Mouse (Mus musculus): Measurements from ENCODE around the gene Apol8.
"Not testable (repeated sequence)": the region's sequence is repeated elsewhere in the genome, so short reads cannot be mapped to it uniquely, and the experiment has no call there.

The Apol8 gene

DNA sequence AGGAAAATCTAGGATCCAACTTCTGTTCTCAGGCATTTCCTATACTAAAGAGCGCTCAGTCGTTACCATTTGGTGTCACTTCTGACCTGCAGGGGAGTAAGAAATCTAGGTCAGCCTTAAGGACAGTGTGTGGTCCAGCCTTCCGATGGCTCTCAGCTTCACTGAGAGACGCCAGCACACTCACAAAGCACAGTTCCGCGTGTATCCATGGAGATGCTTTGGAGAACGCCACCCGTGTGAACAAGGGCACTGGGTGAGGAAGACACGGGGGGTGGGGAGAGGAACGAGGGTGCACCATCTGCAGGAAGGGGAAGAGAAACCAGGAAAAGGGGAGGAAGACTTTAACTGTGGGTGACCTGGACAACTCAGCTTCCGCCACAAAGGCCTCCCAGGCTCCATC lies 4.4 kb downstream of the Apol8 start:
- DNase-seq (ENCODE audit: low spot score in 2 of 2): no peak

DNA sequence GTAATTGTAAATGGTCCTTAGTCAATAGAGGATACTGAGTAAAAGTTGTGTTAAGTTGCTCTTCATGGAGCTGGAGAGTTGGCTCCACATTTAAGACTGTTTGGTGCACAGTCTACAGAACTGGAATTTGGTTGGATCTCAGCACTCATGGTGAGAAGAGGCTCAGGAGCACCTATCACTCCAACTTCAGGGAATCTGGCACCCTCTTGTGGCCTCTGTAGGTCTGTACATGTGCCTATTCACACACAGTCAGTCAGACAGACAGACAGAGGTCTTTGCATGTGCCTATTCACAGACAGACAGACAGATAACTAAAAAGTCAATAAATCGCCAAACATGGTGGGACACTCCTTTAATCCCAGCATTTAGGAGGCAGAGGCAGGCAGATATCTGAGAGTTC lies 6.3 kb downstream of the Apol8 start:
- DNase-seq (ENCODE audit: low spot score in 2 of 2): peak in 1 of 2 experiments; percentile 48

DNA sequence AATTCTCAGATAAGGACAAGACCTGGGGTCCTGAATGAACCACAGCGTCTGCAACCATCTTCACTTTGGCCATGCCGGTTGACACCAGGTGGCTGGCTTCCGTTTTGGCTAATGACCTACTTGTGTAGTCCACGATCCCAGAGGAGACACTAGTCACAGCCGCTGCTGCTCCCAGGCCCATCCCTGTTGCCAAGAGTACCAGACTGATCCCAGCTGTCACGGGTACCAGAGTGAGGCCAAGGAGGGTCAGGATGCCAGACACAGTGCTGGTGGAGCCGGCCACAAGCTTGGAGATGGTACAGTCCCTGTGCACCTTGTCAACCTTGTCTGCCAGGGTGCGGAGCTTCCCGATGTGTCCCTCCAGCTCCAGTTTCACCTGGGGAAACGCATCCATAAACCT lies 7.1 kb downstream of the Apol8 start:
- no peak for DNase-seq (ENCODE audit: low spot score in 2 of 2)

DNA sequence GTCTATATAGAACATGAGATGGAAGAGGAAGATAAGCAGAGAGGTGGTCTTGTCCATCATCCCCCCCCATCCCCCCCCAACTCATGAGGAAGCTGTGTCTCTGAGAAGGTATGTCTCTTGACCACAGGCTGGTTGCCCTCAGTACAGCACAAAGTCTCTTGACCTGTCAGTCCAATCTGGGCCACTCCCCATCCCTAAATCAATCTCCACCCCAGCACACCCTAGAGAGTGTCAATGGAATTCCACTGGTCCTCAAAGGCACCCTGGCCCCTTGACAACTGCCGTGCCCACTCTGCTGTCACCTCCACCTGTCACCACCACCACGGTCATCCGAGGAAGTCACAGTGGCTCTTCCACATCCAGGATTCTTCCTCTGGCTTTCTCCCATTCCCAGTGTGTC lies 8.4 kb downstream of the Apol8 start:
- no peak for DNase-seq (ENCODE audit: low spot score in 2 of 2)

DNA sequence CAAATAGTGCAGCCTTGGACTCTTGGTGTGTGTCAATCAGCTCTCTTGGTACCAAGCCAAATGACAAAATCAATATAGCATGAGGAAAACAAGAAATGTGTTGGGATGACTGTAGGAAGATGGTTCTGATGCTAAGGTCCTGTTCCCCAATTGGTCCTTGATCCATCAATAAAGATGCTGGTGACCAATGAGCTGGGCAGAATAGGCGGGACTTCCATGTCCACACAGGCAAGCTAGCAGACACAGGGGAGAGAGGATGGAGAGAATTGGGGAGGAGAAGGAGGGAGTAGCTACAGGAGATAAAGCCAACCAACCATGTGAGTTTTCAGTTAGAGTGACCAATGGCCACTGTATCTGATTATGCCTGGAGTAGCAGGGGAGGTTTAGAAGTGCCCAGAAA lies 10.5 kb downstream of the Apol8 start:
- DNase-seq (ENCODE audit: low spot score in 2 of 2): no peak

DNA sequence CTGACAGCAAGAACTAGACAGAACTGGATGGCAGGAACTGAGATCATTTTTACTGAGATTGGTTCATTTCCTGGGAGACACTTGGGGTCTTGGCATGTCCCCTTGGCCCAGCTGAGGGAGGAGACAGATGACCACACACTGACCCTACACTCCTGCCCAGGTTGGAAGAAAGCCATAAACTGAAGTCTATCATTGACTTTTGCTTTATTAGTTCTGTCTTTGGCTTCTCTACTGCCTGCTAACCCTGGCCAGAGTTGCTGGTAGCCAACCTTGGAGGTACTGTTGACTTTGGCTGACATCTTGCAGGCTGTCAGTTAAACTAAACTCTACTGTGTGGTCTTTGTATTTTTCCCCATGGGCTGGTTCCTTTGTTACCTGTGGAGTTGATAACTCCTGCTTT lies 11.7 kb downstream of the Apol8 start:
- no peak for DNase-seq (ENCODE audit: low spot score in 2 of 2)

DNA sequence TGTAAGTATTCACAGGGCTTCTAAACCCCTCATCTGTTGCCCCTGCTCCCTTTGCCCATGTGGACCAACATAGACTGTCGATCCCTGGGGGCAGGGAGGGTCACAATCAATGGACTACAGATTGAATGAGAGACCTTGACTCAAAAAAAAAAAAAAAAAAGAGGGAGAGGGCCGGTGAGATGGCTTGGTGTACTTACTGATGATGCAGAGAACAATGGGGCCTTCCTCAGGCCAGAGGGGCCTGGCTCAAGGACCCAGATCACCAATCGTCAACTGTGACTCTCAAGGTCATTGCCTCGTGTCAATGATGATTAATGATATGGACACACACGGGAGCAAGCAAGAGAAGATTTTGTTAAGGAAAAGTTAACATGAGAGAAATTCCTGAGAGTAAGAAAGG lies 12.2 kb downstream of the Apol8 start:
- no peak for DNase-seq (ENCODE audit: low spot score in 2 of 2)

DNA sequence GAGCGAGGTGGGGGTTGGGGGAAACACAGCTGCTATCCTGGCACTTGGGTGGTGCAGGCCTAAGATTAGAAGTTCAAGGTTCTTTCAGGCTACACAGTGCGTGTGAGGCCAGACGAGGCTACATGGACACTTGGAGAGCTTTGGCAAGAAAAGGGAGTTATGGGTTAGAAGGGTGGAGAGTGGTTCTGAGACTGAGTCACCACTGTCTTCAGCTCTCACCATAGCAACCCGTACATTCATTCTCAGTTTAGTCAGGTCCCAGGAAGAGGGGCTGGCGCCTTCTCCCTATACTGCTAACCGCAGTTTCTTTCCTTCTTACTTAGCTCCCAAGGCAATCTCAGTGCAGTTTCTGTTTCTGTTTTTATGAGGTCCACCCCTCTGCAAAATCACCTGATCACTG lies 15.2 kb downstream of the Apol8 start:
- not testable (repeated sequence) for DNase-seq (ENCODE audit: low spot score in 2 of 2)

DNA sequence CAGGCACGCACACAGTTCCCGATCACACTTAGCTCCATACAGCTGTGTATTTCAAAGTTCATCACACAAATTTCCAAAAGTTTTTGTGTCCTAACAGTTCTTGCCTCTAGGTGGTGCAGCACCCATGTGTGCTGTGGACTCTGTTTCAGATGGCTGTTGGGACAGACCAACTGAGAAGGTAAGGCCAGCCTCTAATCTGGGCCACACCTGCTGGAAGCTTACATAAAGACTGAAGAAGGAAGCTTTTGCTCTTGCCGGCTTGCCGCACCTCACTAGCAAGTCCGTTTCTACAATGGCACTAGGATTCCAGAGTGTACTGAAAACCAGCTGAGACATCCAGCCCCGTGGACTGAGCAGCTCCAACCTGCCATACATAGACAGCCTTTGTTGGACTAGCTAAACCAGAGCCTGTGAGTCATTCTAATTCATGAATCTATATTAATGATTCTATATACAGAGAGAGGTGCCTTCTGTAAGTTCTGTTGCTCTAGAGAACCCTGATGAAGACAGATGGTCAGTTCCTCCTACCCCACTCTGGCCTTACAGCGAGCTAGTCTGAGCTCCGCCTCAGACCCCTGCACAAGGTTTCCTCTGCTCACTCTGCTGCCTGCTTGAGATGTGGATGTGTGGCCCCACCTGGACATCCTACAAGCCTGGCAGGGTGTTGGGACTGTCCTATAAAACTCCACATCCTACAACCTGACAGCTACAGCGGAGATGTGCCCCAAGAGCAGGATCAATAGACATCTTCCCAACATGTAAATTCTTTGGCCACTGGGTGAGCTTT lies 16.1 kb downstream of the Apol8 start:
- no peak for DNase-seq (ENCODE audit: low spot score in 2 of 2)

DNA sequence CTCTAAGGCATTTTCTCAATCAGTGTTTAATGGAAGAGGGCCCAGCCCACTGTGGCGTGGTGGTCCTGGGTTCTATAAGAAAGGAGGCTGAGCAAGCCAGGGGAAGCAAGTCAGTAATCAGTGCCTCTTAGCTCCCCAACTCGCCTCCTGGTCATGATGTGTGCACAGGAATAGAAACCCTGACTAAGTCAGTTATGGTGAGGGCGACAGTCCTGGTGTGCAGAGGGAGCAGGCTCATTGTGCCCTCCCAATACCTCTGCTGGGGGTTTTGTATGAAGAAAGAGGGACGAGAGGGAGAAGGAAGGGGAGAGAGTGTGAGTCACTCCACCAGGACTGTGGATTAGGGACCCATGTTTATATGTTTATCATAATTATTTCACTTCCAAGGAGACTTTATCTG lies 22.9 kb downstream of the Apol8 start:
- not testable (repeated sequence) for DNase-seq (ENCODE audit: low spot score in 2 of 2)

DNA sequence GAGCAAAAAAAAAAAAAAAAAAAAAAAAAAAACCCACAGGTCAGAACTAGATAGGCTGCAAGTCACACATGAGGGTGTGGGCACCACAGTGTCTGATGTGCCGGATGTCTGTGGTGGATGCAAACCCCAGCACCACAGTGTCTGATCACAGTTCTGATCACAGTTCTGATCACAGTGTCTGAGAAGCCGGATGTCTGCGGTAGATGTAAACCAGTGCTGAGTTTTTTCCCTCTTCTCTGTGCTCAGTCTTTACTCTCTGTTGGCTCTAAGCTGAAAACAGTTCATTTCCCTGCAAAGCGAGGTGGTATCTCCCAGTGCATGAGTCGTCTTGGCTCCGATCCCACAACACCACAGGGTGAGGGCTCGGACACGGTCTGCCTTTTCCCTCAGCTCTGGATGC lies 23.4 kb downstream of the Apol8 start:
- DNase-seq (ENCODE audit: low spot score in 2 of 2): peak; percentile 48 to 50

DNA sequence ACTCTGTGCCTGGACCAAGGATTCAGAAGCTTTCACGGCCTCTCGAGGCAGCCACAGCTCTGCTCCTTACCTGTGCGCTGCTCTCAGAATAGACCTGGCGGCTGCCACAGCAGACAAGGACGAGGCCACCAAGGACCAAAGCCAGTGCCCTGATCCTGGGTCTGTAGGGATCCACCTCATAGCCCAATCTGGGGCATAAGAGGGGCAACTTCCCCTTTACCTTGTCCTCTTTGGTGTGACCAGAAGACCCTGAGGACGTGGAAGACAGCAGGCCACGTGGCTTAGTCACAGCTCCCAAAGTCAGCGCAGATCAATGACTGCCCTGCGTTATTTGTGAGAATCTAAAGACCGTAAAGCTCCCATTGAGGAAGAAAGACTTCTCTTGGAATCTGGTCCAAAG lies 24.0 kb downstream of the Apol8 start:
- DNase-seq (ENCODE audit: low spot score in 2 of 2): not testable (repeated sequence)

DNA sequence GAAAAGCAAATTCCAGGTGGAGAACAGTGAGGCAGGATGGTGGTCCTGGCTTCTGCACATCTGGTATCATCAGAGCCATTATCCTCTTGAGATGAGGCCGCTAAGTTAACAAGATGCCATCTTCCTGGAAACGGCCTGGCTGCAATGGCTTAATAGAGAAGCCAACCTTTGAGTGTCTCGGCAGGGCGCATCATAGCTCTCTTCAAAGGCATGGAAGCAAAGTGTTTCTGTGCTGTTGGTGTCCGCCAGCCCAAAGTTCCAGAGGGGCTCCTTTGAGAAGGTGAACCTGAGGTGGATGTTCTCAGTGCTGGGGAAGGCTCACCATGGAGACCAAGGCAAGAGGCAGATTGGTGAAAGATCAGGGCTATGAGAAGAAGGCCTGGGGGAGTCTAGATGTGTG lies 25.2 kb downstream of the Apol8 start:
- DNase-seq (ENCODE audit: low spot score in 2 of 2): no peak

DNA sequence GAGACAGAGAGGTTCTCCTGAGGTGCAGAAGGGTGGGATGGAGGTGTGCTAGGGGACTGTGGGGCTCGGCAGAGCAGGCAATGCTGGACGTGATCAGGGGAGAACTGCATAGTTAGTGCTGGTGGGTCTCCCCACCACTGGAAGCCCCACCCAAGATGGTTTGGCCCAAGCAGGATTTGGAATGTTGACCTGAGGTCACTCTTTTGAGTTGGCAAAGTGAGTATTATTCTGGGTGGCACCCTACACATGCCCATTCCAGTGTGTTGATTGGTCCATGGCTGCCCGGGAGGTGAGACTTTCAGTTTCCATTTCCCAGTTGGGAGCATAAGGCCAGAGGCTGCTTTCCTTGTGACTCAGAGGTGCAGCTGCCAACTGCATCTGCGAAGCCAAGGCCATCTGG lies 28.1 kb downstream of the Apol8 start, which contains the start of gene Apol9b:
Gene Apol9b, plus strand, starts transcription at position 301 of the 400 bp plus-strand sequence.
- not testable (repeated sequence) for DNase-seq (ENCODE audit: low spot score in 2 of 2)

DNA sequence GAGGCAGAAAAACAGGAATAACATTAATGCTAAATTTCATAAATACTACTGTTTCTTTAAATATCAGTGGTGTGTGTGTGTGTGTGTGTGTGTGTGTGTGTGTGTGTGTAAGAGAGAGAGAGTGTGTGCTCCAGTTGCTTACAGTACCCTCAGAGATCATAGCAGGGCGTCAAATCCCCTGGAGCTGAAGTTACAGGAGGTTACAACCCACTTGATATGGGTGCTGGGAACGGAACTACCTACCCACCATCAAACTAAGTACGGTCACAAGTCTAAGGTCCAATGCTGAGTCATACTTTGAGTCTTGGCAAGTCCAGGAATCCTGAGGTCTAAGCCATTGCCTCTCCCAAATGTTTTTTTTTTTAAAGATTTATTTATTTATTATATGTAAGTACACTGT lies 29.1 kb downstream of the Apol8 start:
- DNase-seq (ENCODE audit: low spot score in 2 of 2): not testable (repeated sequence)

DNA sequence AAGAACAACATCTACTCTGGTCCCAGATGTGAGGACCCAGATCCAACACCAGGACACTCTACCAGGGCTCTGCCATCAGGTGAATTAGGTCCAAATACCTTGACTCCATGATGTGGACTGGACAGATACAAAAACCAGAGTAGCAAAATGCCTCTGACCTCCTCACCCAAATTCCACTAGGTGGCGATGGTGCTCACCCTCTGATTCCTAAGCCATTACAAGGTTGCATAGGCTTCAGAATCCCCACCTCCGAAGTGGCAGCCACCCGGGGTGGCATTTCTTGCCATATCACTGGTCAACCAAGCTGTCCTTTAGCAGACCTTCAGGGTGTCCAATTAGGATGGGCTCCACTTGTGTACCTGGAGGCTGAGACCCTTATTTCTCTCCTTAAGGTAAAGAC lies 29.7 kb downstream of the Apol8 start:
- not testable (repeated sequence) for DNase-seq (ENCODE audit: low spot score in 2 of 2)

DNA sequence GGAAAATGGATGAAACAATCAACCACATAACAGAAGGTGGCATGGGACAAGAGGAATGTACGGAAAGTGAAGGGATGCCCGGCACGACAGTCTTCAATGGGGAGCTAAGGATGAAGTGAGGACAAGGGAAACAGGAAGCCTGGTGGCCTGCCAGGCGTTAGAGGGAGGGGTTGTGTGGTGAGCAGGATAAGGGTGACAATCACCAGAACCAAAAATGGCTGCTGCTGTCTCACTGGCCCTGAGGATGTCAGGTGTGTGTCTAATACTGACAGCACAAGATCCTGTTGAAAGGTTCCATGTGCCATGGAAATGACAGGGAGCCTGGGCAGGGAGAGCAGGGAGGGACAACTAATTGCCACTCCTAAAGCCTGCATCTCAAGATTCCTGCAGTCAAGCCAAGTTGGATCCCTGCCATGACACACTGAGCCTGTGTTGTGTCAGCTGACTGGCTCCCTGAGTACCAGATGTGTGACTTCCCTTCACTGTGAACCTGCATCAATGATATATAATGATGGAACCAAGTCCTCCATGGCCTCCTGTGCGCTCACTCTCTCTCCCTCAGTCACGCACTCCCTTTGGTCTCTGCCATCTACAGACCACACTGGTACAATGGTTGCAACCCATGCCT lies 31.3 kb downstream of the Apol8 start:
- not testable (repeated sequence) for DNase-seq (ENCODE audit: low spot score in 2 of 2)

DNA sequence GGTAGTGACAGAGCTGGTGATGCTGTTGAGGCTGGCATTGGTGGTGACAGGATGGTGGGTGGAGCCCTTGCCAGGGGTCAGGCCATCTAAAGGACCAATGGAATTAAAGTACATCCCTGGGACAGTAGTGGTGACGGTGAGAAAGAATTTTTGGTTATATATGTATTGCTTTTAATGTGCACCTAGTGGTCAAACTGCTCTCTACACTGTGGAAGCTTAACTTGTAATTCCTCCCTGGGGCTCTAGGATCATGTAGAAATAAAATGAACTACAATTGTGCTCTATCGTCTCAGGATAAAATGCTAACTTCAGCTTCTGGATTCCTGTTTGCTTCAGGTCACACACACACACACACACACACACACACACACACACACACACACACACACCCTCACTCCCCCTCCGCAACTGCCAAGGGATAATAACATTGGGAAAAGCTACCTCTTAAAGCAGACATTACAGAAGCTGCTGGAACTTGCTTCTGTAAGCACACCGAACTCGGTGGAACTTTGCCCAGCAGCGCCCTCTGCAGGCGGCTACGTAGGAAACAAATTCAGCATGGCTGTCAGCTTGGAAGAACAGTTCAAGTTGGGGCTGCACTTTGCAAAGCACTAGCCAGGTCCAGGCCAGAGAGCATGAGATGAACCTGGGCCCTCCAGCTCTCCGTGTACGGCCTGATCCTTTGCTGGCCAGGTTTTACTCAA lies 32.4 kb downstream of the Apol8 start:
- not testable (repeated sequence) for DNase-seq (ENCODE audit: low spot score in 2 of 2)

DNA sequence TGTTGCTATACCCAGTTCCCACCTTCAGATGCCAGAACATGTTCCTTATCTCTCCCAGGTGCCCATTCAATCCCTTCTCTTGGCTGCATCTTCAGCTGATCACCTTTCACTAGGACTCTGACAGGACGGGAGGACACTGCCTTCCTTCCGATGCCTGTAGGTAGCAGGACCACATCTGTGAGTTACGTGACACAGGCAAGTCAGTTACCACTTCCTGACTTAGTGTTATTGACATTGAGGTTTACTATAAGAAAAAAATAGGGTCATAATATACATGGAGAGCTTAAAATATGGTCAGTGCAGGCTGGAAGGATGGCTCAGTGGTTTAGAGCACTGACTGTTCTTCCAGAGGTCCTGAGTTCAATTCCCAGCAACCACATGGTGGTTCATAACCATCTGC lies 35.3 kb downstream of the Apol8 start:
- DNase-seq (ENCODE audit: low spot score in 2 of 2): not testable (repeated sequence)

DNA sequence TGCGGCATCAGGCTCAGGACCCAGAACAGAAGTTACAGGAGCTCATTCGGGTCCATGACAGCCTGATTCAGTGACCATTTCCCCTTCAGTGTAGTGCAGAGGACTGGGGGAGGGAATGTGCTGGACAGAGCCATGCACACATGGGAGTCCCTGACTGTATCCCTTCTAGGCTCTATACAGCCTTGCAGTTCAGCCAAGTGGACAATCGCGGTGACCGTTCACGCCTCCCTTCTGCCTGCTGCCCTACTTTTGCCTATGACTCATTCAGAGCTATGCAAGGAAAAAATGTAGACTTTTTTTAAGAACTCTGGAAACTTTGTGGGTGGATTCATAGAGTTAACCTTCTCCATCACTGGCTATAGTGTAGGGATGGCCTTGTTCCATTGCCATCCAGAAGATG lies 38.6 kb downstream of the Apol8 start:
- DNase-seq (ENCODE audit: low spot score in 2 of 2): not testable (repeated sequence)

DNA sequence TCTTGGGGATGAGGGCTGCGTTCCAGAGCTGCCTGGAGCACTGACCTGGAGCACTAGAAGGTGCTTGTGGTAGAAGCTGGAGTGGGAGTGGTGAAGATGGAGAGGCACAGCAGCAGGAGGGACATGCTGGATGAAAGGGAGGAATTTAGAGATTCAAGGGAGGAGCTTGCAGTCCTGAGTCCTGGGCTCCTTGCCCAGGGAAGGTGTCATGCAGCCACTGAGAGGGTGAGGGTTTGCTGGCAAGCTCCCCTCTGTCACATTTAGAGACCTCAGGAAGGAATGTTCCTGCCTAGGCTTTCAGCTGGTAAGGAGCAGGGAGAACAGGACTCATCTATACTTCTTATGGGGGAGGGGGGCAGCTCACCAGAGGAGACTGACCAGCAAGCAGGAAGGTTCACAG lies 47.9 kb downstream of the Apol8 start:
- DNase-seq (ENCODE audit: low spot score in 2 of 2): not testable (repeated sequence)

DNA sequence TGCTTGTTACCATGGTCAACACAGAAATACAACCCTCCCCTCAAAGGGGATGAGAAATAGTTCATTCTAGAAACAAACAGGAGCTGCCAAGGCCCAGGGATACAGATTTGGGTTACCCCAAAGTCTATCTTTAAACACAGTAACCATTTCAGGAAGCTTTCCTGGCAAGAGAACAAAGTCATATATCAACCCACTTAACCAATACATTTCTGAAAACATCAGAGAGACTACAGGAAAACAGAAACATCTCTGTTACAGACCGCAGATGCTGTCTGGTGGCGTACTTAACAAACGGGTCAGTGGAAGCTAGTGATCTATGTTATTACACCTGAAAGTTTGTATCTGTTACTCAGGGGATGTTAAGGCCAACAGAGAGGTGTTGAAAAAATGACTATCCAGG lies 51.5 kb downstream of the Apol8 start:
- not testable (repeated sequence) for DNase-seq (ENCODE audit: low spot score in 2 of 2)

DNA sequence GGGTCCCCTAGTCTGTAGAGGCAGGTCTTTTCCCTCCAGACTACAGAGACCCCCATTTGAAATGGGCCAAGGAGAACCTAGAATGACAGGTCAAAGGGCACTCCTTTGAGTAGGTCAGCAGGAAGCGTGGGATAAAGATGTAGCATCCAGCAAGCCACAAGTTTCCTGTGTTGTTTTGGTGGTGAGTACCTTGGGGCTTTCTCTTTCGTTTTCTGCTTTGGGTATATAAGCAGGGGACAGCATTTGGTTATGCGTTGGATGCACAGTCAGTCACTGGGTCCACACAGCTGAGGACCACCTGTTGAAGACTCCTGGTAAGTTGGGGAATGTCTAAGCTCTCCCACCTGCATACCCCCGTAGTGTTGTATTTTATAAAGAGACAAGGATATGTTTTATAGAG lies 58.1 kb downstream of the Apol8 start, which contains the start of gene Apol7e:
Gene Apol7e, plus strand, starts transcription at position 202 of the 400 bp plus-strand sequence.
- DNase-seq (ENCODE audit: low spot score in 2 of 2): not testable (repeated sequence)
